Mouse (Mus musculus) left cerebral cortex, adult 2 months (tissue): ENCODE data around the gene Bola1. TPM values are rescaled to one million over a fixed set of nuclear protein-coding genes. Genes with fewer than 3 reads are reported as not detected.
A peak's percentile ranks its signal among the peaks of the same experiment; 100 is the strongest.
"Not testable (repeated sequence)": the region's sequence is repeated elsewhere in the genome, so short reads cannot be mapped to it uniquely, and the experiment has no call there.

Experiments
- DNase-seq, 2 experiments: peaks; one replicate each; pipeline ENCODE4 v3.0.0; 2021 to 2022; ENCODE audit warnings: low spot score in 2 of 2, mixed read lengths in 1 of 2; ENCODE audit errors: extremely low spot score in 1 of 2
- H3K27ac ChIP-seq: fragments of 200-600 bp; 2 replicates; pipeline ENCODE4 v1.8.1; 2022
- H3K4me3 ChIP-seq: fragments of 200-600 bp; 2 replicates; pipeline ENCODE4 v1.8.1; 2022
- CTCF ChIP-seq: fragments of 200-600 bp; IDR thresholded peaks from 2 replicates; pipeline ENCODE4 v1.8.1; 2022; ENCODE audit warnings: antibody characterized with exemption, mild to moderate bottlenecking, moderate library complexity
- intact Hi-C: fragments of 180-260 bp; cut with DNase I; formaldehyde crosslinking; loops from one replicate; pipeline ENCODE4 v1.15.1; 2025
- total RNA-seq, 2 experiments: library from RNA; stranded (reverse); gene quantifications; 2 replicates each; pipeline ENCODE4 v1.2.3; 2021

Bola1 gene
- total RNA-seq, 2 experiments from 2014 or later: 14.8 to 15.1 TPM

DNA sequence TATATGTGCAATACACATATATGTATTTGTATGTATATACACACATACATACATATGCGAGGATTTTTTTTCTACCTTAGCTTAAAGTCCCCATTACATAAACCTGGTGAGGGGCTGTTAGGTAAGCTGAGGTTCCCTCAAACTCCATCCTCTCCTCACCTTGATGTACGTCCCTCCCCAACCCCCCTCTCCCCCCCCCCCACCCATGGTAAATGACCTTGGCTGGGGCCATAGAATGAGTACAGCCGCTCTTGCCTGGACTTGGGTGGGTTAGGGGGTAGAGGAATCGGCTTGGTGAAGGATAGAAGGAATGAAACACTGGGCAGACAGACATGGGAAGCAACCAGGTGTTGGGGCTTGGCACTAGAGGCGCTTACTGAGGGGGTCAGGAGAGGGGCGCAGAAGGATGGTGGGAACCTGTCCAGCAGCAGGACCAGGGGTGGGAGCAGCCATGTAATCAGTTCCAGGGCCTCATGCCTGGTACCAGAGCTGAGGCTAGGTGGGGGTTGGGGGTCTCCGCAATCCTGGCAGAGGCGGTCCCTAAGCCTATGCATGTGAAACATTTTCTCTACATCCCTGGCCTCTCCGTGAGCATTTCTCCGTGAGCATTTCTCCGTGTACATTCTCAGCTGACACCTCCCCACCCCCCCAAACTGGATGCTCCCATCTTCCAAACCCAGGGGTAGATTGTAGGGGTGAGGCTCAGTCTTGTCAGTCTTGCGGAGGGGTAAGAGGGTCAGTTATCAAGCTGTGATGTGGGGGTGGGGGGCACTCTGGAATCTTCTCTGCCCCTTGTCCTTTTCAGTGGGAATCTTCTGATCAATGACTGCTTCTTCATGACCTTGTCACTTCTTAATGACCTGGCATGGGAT lies 37.8 kb downstream of the Bola1 start:
- Histone ChIP-seq H3K27ac (peak overlapping the region; percentile 97), H3K4me3 (peak overlapping the region; percentile 79)
- DNase-seq: no peak
- intact Hi-C loops: no loop called here
- no peak for TF ChIP-seq CTCF

DNA sequence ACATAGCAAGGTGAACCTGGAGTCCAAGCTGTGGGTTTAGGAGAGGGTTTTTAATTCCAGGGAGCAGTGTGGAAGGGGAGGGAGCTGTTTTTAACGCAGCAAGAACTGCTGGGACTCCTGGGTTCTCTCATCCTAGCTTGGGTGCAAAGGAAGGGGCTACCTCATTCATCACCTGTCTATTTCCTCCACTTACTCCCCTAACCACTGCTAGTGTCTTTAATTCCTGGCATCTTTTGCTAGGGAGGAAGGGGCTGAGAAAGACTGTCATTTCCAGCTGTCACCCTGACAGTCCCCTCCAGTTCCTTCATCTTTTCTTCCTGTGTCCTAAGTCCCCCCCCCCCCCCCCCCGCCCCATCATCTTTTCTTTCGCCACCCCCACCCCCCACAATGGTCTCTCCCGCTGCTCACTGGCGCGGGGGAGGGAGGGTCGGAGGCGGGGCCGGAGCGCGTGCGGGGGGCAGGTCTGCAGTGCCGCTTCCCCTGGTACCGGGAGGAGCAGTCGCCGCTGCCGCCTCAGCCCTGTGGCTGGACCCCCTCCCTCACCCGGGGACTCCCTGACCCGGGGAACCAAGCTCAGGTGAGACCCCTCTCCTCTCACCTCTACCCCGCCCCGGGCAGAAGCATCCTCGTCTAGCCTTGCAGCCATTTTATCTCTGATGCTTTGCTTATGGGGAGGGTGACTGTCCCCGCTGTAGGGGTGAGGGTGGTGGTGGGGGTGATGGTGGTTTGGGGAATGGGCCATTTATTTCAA lies 38.6 kb downstream of the Bola1 start, which contains the start of gene Sv2a:
Gene Sv2a, plus strand, starts transcription at position 425 of the 751 bp plus-strand sequence.
- no peak for TF ChIP-seq CTCF
- intact Hi-C loops: no loop called here
- Histone ChIP-seq H3K27ac (peak within 1 kb of the TSS; percentile 97), H3K4me3 (peak within 1 kb of the TSS; percentile 79)
- peak; percentile 75 to 79 for DNase-seq

DNA sequence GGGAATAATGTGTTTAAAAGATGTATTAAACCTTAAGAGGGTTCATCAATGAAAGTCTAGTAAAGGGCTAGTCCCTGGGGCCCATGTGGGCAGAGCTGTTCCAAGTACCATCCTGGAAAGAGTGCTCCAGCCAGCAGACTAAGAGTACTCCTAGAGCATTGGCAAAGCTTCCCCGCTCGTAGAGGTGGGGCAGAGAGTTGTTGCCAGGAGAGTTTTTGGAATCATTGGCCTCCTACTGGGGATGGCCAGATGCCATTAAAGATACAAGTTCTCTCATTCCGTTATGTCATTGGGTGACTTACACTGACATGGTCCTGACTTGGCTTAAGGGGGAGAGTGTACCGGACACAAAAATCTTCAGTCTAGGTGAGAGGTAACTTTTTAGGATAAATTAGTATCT lies 40.0 kb downstream of the Bola1 start:
- no peak for TF ChIP-seq CTCF
- intact Hi-C loops: no loop called here
- Histone ChIP-seq H3K4me3 (no peak overlapping the region), H3K27ac (no peak overlapping the region)
- DNase-seq: no peak

DNA sequence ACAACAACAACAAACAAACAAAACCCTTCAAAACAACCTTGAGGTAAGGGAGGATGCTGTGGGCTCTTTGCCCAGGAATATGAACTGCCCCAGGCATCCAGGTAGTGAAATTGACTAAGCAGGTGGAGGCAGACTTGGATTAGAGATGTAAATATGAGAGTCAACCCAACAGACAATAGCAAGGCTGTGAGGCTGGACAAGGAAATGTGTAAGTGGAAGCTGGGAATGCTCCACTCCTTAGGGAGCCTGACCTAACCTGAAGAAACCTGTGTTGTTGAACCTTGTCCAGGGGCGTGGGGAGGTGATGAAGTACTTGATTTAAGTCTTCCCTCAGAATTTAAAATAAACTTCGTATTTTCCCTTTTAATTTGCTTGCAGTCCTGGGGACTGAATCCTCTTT lies 40.6 kb downstream of the Bola1 start:
- no peak overlapping the region for H3K4me3 ChIP-seq
- TF ChIP-seq CTCF: no peak
- no peak for DNase-seq
- no peak overlapping the region for H3K27ac ChIP-seq
- intact Hi-C loops: no loop called here

DNA sequence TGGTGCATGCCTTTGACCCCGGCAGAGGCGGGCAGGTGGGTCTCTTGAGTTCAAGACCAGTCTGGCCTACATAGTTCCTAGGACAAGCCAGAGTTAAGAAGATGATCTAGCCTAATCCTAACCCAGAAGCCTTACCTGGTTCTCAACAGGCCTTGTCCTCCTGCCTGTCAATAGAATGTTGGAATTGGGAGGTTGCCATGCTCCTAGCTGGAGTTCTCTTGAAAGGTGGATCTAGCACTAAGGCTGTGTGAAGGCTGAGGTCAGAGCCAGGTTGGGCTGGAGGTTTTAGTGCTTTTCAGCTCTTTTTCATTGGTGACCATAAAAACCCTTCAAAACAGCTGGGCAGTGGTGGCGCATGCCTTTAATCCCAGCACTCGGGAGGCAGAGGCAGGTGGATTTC lies 41.1 kb downstream of the Bola1 start:
- Histone ChIP-seq H3K27ac (no peak overlapping the region), H3K4me3 (no peak overlapping the region)
- TF ChIP-seq CTCF: no peak
- intact Hi-C loops: no loop called here
- no peak for DNase-seq

DNA sequence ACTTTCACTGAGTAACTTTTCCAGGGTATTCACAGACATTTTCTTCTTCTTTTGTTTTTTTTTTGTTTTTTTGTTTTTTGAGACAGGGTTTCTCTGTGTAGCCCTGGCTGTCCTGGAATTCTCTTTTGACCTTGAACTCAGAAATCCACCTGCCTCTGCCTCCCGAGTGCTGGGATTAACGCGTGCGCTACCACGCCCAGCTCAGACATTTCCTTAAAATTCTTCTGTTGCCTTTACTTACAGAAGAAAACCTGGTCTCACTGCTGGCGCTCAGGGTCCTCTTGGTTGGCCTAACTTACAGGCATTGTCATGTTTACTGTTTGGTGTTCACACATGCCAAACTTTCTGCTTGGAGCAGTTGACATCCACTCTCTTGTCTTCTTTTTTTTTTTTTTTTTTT lies 44.3 kb downstream of the Bola1 start:
- intact Hi-C loops: no loop called here
- H3K27ac ChIP-seq: no peak overlapping the region
- TF ChIP-seq CTCF: no peak
- no peak for DNase-seq
- H3K4me3 ChIP-seq: no peak overlapping the region

DNA sequence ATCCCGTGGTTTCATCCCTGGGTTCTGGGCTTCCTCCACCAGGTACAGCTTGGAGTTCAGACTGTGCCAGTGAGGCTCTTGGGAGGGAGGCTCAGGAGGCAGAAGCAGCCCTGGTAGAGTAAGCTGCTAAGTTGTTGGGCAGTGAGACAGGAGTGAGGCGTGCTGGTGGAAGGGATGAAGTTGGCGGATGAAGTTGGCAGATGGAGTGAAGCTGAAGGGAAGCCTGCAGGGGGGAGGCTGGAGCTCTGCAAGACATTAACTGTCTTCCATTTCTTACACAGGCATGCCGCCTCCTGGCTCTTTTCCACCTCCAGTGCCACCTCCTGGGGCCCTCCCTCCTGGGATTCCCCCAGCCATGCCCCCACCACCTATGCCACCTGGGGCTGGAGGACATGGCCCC lies 45.5 kb downstream of the Bola1 start:
- DNase-seq, intact Hi-C loops, H3K4me3 ChIP-seq, H3K27ac ChIP-seq: not testable (repeated sequence)

DNA sequence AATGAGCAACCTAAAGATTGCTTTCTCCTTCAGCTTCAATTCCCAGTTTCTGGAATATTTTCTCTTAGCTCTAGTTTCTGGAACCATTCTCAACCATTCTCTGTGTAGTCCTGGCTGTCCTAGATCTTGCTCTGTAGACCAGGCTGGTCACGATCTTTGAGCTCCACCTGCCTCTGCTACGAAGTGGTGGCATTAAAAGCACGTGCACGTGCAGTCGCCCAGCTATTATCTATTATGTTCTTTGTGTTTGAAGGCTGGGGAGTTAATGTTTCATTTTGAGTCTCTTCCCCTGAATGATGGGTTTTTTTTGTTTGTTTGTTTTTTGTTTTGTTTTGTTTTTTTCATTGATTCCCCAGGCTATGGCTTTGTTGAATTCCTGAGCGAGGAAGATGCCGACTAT lies 46.3 kb downstream of the Bola1 start:
- no peak for TF ChIP-seq CTCF
- Histone ChIP-seq H3K27ac (no peak overlapping the region), H3K4me3 (peak overlapping the region; percentile 90)
- intact Hi-C loops: no loop called here
- no peak for DNase-seq

DNA sequence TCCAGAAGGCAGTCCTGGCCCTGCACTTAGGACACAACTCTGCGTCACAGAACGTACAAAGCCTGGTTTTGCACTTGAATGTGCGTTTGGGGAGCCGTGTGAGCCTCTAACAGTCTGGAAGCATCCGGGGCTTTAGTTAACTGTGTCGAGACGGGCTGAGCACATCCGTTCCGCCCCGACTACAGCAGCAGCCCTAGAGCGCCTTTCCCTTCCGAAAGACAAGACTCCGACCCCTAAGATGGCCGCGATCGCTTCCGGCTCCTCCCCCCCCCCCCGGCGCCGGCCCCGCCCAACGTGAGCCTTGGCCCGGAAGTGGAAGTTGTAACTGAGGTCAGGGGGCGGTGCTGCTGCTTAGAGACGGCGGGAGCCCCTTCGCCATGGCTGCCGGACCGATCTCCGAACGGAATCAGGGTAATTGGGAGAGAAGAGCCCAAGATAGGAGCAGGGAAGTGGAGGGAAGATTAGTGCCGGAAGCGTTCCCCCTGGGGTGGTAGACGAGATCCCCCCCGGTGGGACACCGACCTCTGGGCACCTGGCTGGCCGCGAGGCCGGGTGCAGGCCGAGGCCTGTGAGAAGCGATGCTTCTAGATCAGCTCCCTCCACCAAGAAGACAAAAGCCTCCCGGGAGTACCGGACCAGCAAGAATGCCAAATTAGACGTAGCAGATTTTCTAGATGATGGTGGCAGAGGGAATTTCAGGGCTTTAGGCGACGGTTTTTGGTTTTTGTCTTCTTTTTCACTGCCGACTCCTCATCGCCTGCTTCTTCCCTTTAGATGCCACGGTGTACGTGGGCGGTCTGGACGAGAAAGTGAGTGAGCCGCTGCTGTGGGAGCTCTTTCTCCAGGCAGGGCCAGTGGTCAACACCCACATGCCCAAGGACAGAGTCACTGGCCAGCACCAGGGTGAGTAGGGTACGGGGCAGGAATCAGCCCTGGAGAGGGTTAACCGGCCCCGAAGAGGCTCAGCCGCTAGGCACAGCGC lies 47.0 kb downstream of the Bola1 start, which contains the start of gene Sf3b4:
Gene Sf3b4, plus strand, starts transcription at position 136 of the 982 bp plus-strand sequence.
- intact Hi-C loops: no loop called here
- Histone ChIP-seq H3K27ac (peak within 1 kb of the TSS; percentile 99), H3K4me3 (peak within 1 kb of the TSS; percentile 90)
- peak; percentile 75 to 83 for DNase-seq
- TF ChIP-seq CTCF: no peak

DNA sequence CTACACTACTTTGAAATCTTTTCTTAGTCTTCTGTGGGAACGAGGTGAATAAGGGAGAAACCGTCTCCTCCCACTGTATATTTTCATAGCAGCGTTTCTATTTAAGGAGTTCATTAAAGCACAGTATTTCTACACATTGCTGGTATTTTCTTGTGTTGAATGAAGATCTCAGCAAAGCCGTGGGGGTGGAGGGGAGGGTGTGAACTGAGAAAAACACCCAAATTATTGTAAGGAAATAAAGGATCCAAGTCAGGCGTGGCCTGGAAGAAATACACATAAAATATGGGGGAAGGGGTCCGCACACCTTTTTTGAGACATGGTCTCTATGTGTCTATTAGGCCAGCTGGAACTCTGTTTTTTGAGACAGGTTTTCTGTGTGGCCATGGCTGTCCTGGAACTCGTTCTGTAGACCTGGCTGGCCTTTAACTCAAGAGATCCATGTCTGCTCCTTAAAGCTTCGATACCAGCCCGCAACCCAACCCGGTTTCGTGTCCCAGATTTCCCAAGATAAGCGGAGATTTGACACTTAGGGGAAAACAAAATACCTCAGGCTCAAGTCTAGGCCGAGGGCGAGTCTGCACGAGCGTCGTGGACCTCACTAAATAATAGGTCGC lies 47.8 kb downstream of the Bola1 start:
- no peak for TF ChIP-seq CTCF
- intact Hi-C loops: no loop called here
- no peak for DNase-seq
- H3K27ac ChIP-seq: peak overlapping the region; percentile 99
- H3K4me3 ChIP-seq: peak overlapping the region; percentile 90

DNA sequence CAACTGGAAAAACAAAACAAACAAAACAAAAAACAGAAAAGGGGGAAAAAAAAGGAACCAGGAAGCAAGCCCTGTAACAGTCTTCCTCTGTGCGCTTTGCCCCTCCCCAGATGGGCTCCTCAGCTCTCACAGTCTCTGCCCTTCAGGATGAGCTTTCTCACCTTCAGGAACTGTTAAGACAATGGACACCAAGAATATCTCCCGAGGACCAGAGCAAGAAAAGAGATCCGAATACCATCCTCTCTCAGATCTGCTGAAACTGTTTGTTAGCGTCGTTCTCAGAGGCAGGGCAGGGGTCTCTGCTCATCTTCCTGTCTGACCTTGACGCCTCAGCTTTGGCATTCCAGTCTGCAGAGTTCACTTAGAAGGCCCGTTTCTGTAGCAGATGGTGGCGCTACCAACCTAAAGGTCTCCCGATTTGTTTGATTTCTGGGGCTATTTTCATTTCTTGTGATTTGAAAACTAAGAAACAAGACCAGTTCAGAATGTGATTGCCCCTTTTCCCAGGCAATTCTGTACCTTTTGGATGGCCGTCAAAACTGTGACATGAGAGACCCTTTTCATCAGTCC lies 48.4 kb downstream of the Bola1 start:
- H3K4me3 ChIP-seq: peak overlapping the region; percentile 90
- intact Hi-C loops: no loop called here
- H3K27ac ChIP-seq: peak overlapping the region; percentile 99
- TF ChIP-seq CTCF: no peak
- DNase-seq: no peak
